Mouse (Mus musculus): ENCODE data around the gene Tecpr1. TPM values are rescaled to one million over a fixed set of nuclear protein-coding genes. Genes with fewer than 3 reads are reported as not detected.
A peak's percentile ranks its signal among the peaks of the same experiment; 100 is the strongest.

The Tecpr1 gene
- polyA plus RNA-seq, 1 experiment: 240 TPM

DNA sequence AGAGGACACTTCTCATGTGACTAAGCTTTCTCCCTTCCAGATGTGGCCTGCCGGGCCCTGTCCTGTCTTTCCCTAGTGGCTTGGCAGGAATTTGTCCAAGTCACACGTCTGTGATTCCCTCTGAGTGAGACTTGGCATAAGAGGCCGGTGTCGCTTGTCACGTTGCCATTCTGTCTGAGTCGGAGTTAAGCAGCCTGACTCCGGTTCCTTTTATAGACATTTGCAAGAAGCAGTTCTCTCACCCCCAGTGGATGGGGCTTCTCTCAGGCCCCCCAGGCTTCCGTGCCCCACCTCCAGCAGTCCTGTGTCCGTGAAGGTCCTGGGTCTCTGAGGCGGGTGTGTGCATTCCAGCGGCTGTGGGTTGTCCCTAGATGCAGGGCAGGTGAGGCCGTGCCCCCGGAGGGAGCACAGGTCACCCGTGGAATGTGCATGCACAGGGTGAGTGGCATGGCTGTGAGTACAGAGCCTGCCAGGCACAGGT lies 34.8 kb upstream of the Tecpr1 start:
- H3K27ac ChIP-seq (ENCODE audit: control insufficient read depth, insufficient read depth, low read length): no peak overlapping the region
- H3K4me1 ChIP-seq (replicated peaks; ENCODE audit: control insufficient read depth, insufficient read depth, low read length): peaks cover 32% of the 10 kb centered on the region
- no peaks in the 10 kb centered on the region for H3K27me3 ChIP-seq (ENCODE audit: control insufficient read depth, insufficient read depth, low read length)
- no peaks in the 10 kb centered on the region for H3K36me3 ChIP-seq (ENCODE audit: control insufficient read depth, insufficient read depth, low read length)
- no peak for DNase-seq
- no peak for TF ChIP-seq POLR2A (IDR thresholded peaks at IDR 0.05; ENCODE audit: control insufficient read depth, extremely low read depth, insufficient read depth, low read length, poor library complexity)
- no peak for TF ChIP-seq CTCF (IDR thresholded peaks at IDR 0.05; ENCODE audit: borderline replicate concordance, control insufficient read depth, extremely low read depth, insufficient read depth, low read length, poor library complexity)
- WGBS: 86% methylated on average over 14 of the region's 14 CpGs
- H3K4me3 ChIP-seq (ENCODE audit: control insufficient read depth, insufficient read depth, low read length): no peak overlapping the region

DNA sequence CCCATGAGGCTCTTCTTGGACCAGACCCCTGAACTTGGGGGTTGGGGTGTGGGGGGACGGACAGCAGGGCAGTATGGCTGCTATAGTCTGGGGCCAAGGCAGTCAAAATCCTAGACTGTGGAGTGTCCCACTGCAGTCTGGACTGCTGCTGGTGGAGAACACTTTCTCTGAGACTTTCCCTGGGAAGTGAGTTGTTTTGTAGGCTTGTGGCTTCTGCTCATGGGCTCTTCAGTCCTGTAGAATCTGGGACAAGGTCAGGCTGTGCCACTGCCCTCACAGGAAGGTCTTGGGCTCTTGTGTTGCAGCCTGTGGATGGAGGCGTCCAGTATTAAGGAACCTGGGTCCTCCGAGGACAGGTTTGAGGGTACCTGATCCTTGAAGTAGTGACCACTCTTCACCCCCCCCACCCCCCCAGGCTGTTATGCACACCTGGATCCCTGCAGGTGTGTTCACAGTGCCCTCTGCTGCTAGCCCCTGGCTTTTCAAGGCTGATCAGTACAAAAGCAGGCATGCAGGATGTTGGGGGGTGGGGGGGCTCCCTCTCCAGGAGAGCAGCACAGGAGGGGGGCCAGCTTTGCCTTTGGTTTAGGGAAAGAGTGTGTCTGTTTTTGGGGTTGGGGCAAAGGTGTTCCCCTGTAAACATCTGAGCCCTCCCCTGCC lies 34.2 kb upstream of the Tecpr1 start:
- Histone ChIP-seq H3K36me3 (ENCODE audit: control insufficient read depth, insufficient read depth, low read length) (no peaks in the 10 kb centered on the region), H3K27me3 (ENCODE audit: control insufficient read depth, insufficient read depth, low read length) (no peaks in the 10 kb centered on the region), H3K27ac (ENCODE audit: control insufficient read depth, insufficient read depth, low read length) (no peak overlapping the region), H3K4me1 (replicated peaks; ENCODE audit: control insufficient read depth, insufficient read depth, low read length) (peaks cover 32% of the 10 kb centered on the region), H3K4me3 (ENCODE audit: control insufficient read depth, insufficient read depth, low read length) (no peak overlapping the region)
- DNase-seq: peak; percentile 32
- TF ChIP-seq CTCF (IDR thresholded peaks at IDR 0.05; ENCODE audit: borderline replicate concordance, control insufficient read depth, extremely low read depth, insufficient read depth, low read length, poor library complexity) (no peak), POLR2A (IDR thresholded peaks at IDR 0.05; ENCODE audit: control insufficient read depth, extremely low read depth, insufficient read depth, low read length, poor library complexity) (no peak)
- 91% methylated on average over 3 of the region's 3 CpGs for WGBS

DNA sequence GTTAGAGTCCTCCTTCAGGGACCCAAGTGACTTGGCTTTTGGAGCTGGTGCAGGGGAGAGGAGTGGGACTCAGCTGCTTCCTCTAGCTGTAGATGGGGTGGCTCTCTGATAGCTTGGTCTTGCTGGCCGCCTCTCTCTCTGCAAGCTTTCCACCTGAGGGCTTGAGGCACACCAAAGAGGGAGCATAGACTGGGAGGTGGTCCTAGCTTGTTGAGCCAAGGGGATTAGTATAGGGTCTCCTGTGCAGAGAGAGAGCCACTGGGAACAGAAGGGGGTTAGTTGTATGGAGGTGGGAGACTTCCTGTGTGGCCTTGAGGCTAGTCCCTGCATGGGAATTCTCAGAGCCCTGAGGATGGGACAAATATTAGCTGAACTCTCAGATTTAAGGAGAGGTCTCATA lies 33.5 kb upstream of the Tecpr1 start:
- Histone ChIP-seq H3K4me3 (ENCODE audit: control insufficient read depth, insufficient read depth, low read length) (no peak overlapping the region), H3K36me3 (ENCODE audit: control insufficient read depth, insufficient read depth, low read length) (no peaks in the 10 kb centered on the region), H3K4me1 (replicated peaks; ENCODE audit: control insufficient read depth, insufficient read depth, low read length) (peaks cover 36% of the 10 kb centered on the region), H3K27ac (ENCODE audit: control insufficient read depth, insufficient read depth, low read length) (peak overlapping the region; percentile 17; the same call in 1 of the 2 replicates), H3K27me3 (ENCODE audit: control insufficient read depth, insufficient read depth, low read length) (no peaks in the 10 kb centered on the region)
- WGBS: 76% methylated on average over 1 of the region's 1 CpGs
- DNase-seq: no peak
- no peak for TF ChIP-seq CTCF (IDR thresholded peaks at IDR 0.05; ENCODE audit: borderline replicate concordance, control insufficient read depth, extremely low read depth, insufficient read depth, low read length, poor library complexity)
- no peak for TF ChIP-seq POLR2A (IDR thresholded peaks at IDR 0.05; ENCODE audit: control insufficient read depth, extremely low read depth, insufficient read depth, low read length, poor library complexity)

DNA sequence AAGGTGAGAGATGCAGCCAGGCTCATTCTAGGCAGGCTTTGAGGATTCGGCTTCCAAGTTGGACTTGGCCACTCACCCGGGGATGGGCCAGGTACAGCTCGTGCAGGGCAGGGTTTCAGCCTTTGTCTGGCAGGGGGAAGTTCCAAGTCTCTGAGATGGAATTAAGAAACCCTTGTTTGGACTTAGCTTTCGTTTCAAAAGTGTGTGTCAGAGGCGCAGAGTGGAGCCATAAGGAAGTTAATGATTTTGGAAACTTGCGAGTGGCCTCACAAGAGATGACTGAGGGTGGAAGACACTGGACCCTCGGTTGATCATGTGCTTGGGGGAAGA lies 33.1 kb upstream of the Tecpr1 start:
- 21% methylated on average over 7 of the region's 7 CpGs for WGBS
- H3K4me1 ChIP-seq (replicated peaks; ENCODE audit: control insufficient read depth, insufficient read depth, low read length): peaks cover 40% of the 10 kb centered on the region
- no peaks in the 10 kb centered on the region for H3K36me3 ChIP-seq (ENCODE audit: control insufficient read depth, insufficient read depth, low read length)

DNA sequence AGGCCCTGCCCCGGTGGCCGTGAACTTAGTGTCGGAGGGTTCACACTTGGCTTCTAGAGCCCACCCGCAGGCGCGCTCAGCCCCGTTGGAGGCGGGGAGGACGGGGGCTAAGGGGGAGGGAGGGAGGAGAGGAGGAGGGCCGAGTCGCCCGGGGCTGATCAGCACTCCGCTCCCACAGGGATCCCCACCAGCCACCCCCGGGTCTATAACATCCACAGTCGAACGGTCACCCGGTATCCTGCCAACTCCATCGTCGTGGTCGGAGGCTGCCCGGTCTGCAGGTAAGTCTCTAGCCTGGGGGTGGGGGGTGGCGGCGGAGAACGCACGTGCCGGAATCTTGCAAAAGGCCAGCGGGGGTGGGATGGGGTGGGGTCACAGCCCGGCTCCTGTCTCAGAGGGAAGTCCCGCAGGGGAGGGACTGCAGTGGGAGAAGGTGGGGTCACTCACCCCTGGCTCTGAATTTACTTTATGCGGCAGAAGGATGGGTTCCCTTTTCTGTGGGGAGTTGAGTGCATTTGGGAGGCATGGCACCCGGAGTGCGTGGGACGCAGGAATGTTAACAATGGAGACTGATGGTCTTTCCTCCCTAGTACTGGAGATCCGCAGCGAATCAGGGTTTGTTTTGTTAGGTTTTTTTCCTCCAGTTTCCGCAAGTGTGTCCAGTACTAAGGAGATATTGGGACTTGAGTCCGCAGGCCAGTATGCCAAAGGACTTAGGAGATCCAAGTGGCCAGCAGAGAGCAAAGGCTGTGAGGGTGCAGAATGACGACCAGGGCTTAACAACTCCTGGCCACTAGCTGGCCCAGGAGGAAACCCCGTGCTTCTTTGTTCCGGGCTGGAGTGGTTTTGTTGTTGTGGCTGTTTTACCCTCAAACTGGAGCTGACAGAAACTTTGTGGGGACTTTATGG lies 32.5 kb upstream of the Tecpr1 start:
- Histone ChIP-seq H3K27ac (ENCODE audit: control insufficient read depth, insufficient read depth, low read length) (no peak overlapping the region), H3K4me3 (ENCODE audit: control insufficient read depth, insufficient read depth, low read length) (peak overlapping the region; percentile 58), H3K36me3 (ENCODE audit: control insufficient read depth, insufficient read depth, low read length) (no peaks in the 10 kb centered on the region), H3K4me1 (replicated peaks; ENCODE audit: control insufficient read depth, insufficient read depth, low read length) (peaks cover 41% of the 10 kb centered on the region), H3K27me3 (ENCODE audit: control insufficient read depth, insufficient read depth, low read length) (no peaks in the 10 kb centered on the region)
- TF ChIP-seq POLR2A (IDR thresholded peaks at IDR 0.05; ENCODE audit: control insufficient read depth, extremely low read depth, insufficient read depth, low read length, poor library complexity) (no peak), CTCF (IDR thresholded peaks at IDR 0.05; ENCODE audit: borderline replicate concordance, control insufficient read depth, extremely low read depth, insufficient read depth, low read length, poor library complexity) (no peak)
- 1% methylated on average over 40 of the region's 40 CpGs for WGBS
- DNase-seq: peak; percentile 43

More for the DNA sequence above, 33.1 kb upstream of the Tecpr1 start:
- Histone ChIP-seq H3K27ac (ENCODE audit: control insufficient read depth, insufficient read depth, low read length) (no peak overlapping the region), H3K27me3 (ENCODE audit: control insufficient read depth, insufficient read depth, low read length) (no peaks in the 10 kb centered on the region), H3K4me3 (ENCODE audit: control insufficient read depth, insufficient read depth, low read length) (peak overlapping the region; percentile 58)
- no peak for DNase-seq
- no peak for TF ChIP-seq CTCF (IDR thresholded peaks at IDR 0.05; ENCODE audit: borderline replicate concordance, control insufficient read depth, extremely low read depth, insufficient read depth, low read length, poor library complexity)
- TF ChIP-seq POLR2A (IDR thresholded peaks at IDR 0.05; ENCODE audit: control insufficient read depth, extremely low read depth, insufficient read depth, low read length, poor library complexity): no peak

DNA sequence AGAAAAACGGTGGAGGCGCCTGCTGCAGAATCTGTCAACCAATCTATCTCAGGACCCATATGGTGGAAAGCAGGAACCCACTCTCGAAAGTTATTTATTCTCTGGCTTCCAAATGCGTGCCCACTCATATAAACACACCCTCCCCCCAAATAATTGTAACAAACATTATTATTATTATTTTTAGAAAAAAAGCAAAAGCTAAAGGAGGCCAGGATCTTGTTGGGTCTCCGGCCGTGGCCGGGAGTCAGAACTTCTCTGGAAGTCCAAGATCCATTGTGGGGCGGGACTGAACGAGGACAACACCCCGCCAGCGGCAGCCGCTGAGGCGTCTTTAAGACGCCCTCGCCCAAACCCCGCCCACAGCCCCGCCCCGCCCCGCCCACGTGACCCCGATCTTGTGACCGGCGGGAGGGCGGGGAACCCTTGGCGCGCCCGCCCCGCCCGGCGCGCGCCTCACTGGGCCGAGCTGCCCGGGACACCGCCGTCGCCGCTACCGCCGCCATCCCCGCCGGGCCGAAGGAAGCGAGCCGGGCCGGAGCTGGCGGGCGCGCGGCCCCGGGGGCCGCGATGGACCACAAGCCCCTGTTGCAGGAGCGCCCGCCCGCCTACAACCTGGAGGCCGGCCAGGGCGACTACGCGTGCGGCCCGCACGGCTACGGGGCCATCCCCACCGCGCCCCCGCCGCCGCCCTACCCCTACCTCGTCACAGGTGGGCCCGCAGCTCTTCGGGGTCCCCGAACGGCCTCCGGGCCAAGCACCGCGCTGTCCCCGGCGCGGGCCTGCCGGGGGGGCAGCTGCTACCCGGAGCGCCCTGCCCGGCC lies 31.6 kb upstream of the Tecpr1 start:
- peak overlapping the region; percentile 58 for H3K4me3 ChIP-seq (ENCODE audit: control insufficient read depth, insufficient read depth, low read length)
- under 1% methylated on average over 84 of the region's 84 CpGs for WGBS
- DNase-seq: peak; percentile 80
- H3K4me1 ChIP-seq (replicated peaks; ENCODE audit: control insufficient read depth, insufficient read depth, low read length): peaks cover 41% of the 10 kb centered on the region
- H3K27me3 ChIP-seq (ENCODE audit: control insufficient read depth, insufficient read depth, low read length): no peaks in the 10 kb centered on the region
- TF ChIP-seq POLR2A (IDR thresholded peaks at IDR 0.05; ENCODE audit: control insufficient read depth, extremely low read depth, insufficient read depth, low read length, poor library complexity) (no peak), CTCF (IDR thresholded peaks at IDR 0.05; ENCODE audit: borderline replicate concordance, control insufficient read depth, extremely low read depth, insufficient read depth, low read length, poor library complexity) (no peak)
- H3K36me3 ChIP-seq (ENCODE audit: control insufficient read depth, insufficient read depth, low read length): no peaks in the 10 kb centered on the region
- no peak overlapping the region for H3K27ac ChIP-seq (ENCODE audit: control insufficient read depth, insufficient read depth, low read length)
